Mouse (Mus musculus) MEL (cell line): ENCODE measurements around the gene Mmp15. TPM values are rescaled to one million over a fixed set of nuclear protein-coding genes. Genes with fewer than 3 reads are reported as not detected.

Experiments
- DNase-seq: peaks from one replicate; pipeline ENCODE4 v3.0.0; 2011; ENCODE audit warnings: low read depth, low spot score
- H3K27ac ChIP-seq: 2 replicates; pipeline ENCODE4 v1.5.1; 2012; ENCODE audit warnings: low read depth, mild to moderate bottlenecking, control low read depth, low read length, moderate library complexity; ENCODE audit not compliant: control insufficient read depth
- H3K27me3 ChIP-seq, 2 experiments: fragments of 150-350 bp in 1 of 2; sonication (generic) in 1 of 2; 2 replicates each; pipeline ENCODE4 v1.6.1; 2012; ENCODE audit warnings: low read length in 2 of 2, mild to moderate bottlenecking in 2 of 2, improper control_type of control experiment in 1 of 2, moderate library complexity in 1 of 2; ENCODE audit not compliant: insufficient read depth in 2 of 2, control insufficient read depth in 1 of 2
- H3K36me3 ChIP-seq, 2 experiments: 2 replicates each; pipeline ENCODE4 v1.6.1; 2012 to 2014; ENCODE audit warnings: low read length in 2 of 2, improper control_type of control experiment in 1 of 2, inconsistent platforms in 1 of 2, mild to moderate bottlenecking in 1 of 2; ENCODE audit not compliant: insufficient read depth in 2 of 2, control insufficient read depth in 1 of 2
- H3K4me1 ChIP-seq, 2 experiments: fragments of 150-350 bp in 1 of 2; sonication (generic) in 1 of 2; 2 replicates each; pipeline ENCODE4 v1.6.1; 2012; ENCODE audit warnings: low read length in 2 of 2, improper control_type of control experiment in 1 of 2, mild to moderate bottlenecking in 1 of 2; ENCODE audit not compliant: insufficient read depth in 2 of 2, control insufficient read depth in 1 of 2
- H3K4me3 ChIP-seq, 2 experiments: fragments of 150-350 bp in 1 of 2; sonication (generic) in 1 of 2; 2 replicates each; pipeline ENCODE4 v1.5.1; 2012; ENCODE audit warnings: low read depth in 2 of 2, low read length in 2 of 2, mild to moderate bottlenecking in 2 of 2, moderate library complexity in 2 of 2, control low read depth in 1 of 2, improper control_type of control experiment in 1 of 2; ENCODE audit not compliant: control insufficient read depth in 1 of 2, insufficient read depth in 1 of 2
- H3K79me2 ChIP-seq: 2 replicates; pipeline ENCODE4 v1.6.1; 2012; ENCODE audit warnings: mild to moderate bottlenecking, low read length, moderate library complexity; ENCODE audit not compliant: control insufficient read depth, poor library complexity, insufficient read depth
- H3K9ac ChIP-seq: 2 replicates; pipeline ENCODE4 v1.6.1; 2012; ENCODE audit warnings: low read depth, mild to moderate bottlenecking, control low read depth, low read length, moderate library complexity; ENCODE audit not compliant: control insufficient read depth, poor library complexity, severe bottlenecking
- H3K9me3 ChIP-seq: fragments of 150-350 bp; sonication (generic); replicated peaks from 2 replicates; pipeline ENCODE4 v1.6.1; 2012; ENCODE audit warnings: mild to moderate bottlenecking, low read length, improper control_type of control experiment, moderate library complexity; ENCODE audit not compliant: insufficient read depth
- BHLHE40 ChIP-seq: IDR thresholded peaks from 2 replicates; pipeline ENCODE4 v1.6.1; 2012; ENCODE audit warnings: low read depth, mild to moderate bottlenecking, inconsistent platforms, low read length, improper control_type of control experiment, borderline replicate concordance
- CHD1 ChIP-seq: IDR thresholded peaks from 2 replicates; pipeline ENCODE4 v1.6.1; 2012; ENCODE audit warnings: low read depth, mild to moderate bottlenecking, inconsistent platforms, low read length, improper control_type of control experiment
- CHD2 ChIP-seq: IDR thresholded peaks from 2 replicates; pipeline ENCODE4 v1.6.1; 2011; ENCODE audit warnings: low read length, improper control_type of control experiment
- CTCF ChIP-seq, 3 experiments: IDR thresholded peaks in 2 of 3; conservative IDR thresholded peaks in 1 of 3; 2 replicates each; pipeline ENCODE4 v1.5.1; 2011 to 2012; ENCODE audit warnings: low read length in 3 of 3, low read depth in 2 of 3, mild to moderate bottlenecking in 2 of 3, improper control_type of control experiment in 1 of 3, inconsistent platforms in 1 of 3, mixed read lengths in 1 of 3, moderate library complexity in 1 of 3; ENCODE audit not compliant: control insufficient read depth in 1 of 3, insufficient read depth in 1 of 3, poor library complexity in 1 of 3, severe bottlenecking in 1 of 3
- EP300 ChIP-seq, 2 experiments: IDR thresholded peaks; 2 replicates each; pipeline ENCODE4 v1.6.1; 2011; ENCODE audit warnings: improper control_type of control experiment in 2 of 2, low read length in 2 of 2, low read depth in 1 of 2, mild to moderate bottlenecking in 1 of 2
- ETS1 ChIP-seq: IDR thresholded peaks from 2 replicates; pipeline ENCODE4 v1.6.1; 2012; ENCODE audit warnings: low read depth, mild to moderate bottlenecking, inconsistent platforms, low read length, improper control_type of control experiment, moderate library complexity
- GATA1 ChIP-seq: IDR thresholded peaks from 2 replicates; pipeline ENCODE4 v1.6.1; 2011; ENCODE audit warnings: low read depth, low read length, improper control_type of control experiment
- HCFC1 ChIP-seq: IDR thresholded peaks from 2 replicates; pipeline ENCODE4 v1.6.1; 2012; ENCODE audit warnings: low read depth, mild to moderate bottlenecking, inconsistent platforms, low read length, improper control_type of control experiment, moderate library complexity
- JUND ChIP-seq: IDR thresholded peaks from 2 replicates; pipeline ENCODE4 v1.6.1; 2011; ENCODE audit warnings: low read depth, mild to moderate bottlenecking, improper control_type of control experiment, low read length
- MAFK ChIP-seq: IDR thresholded peaks from 2 replicates; pipeline ENCODE4 v1.6.1; 2011; ENCODE audit warnings: low read depth, mild to moderate bottlenecking, low read length, improper control_type of control experiment, borderline replicate concordance
- MYB ChIP-seq: IDR thresholded peaks from 2 replicates; pipeline ENCODE4 v1.6.1; 2011; ENCODE audit warnings: mild to moderate bottlenecking, low read depth, low read length, improper control_type of control experiment
- MYC ChIP-seq: IDR thresholded peaks from 2 replicates; pipeline ENCODE4 v1.6.1; 2011; ENCODE audit warnings: low read depth, mild to moderate bottlenecking, low read length, improper control_type of control experiment, moderate library complexity
- NELFE ChIP-seq: IDR thresholded peaks from 2 replicates; pipeline ENCODE4 v1.6.1; 2011; ENCODE audit warnings: low read depth, low read length, improper control_type of control experiment
- POLR2A ChIP-seq, 2 experiments: IDR thresholded peaks; 2 replicates each; pipeline ENCODE4 v1.6.1; 2011 to 2012; ENCODE audit warnings: low read length in 2 of 2, mild to moderate bottlenecking in 2 of 2, control low read depth in 1 of 2, improper control_type of control experiment in 1 of 2, low read depth in 1 of 2, moderate library complexity in 1 of 2; ENCODE audit not compliant: control insufficient read depth in 1 of 2, insufficient read depth in 1 of 2, poor library complexity in 1 of 2
- POLR2AphosphoS2 ChIP-seq: IDR thresholded peaks from 2 replicates; pipeline ENCODE4 v1.6.1; 2011; ENCODE audit warnings: low read length, improper control_type of control experiment
- RAD21 ChIP-seq: IDR thresholded peaks from 2 replicates; pipeline ENCODE4 v1.6.1; 2011; ENCODE audit warnings: mild to moderate bottlenecking, low read depth, low read length, improper control_type of control experiment
- RCOR1 ChIP-seq: IDR thresholded peaks from 2 replicates; pipeline ENCODE4 v1.6.1; 2012; ENCODE audit warnings: low read depth, mild to moderate bottlenecking, inconsistent platforms, low read length, improper control_type of control experiment
- SIN3A ChIP-seq: IDR thresholded peaks from 2 replicates; pipeline ENCODE4 v1.6.1; 2012; ENCODE audit warnings: low read length, improper control_type of control experiment, inconsistent platforms
- SMC3 ChIP-seq: IDR thresholded peaks from 2 replicates; pipeline ENCODE4 v1.6.1; 2011; ENCODE audit warnings: low read depth, low read length, improper control_type of control experiment
- TAL1 ChIP-seq: IDR thresholded peaks from 2 replicates; pipeline ENCODE4 v1.6.1; 2012; ENCODE audit warnings: mild to moderate bottlenecking, inconsistent platforms, low read length, moderate library complexity, mixed read lengths
- TBP ChIP-seq: IDR thresholded peaks from 2 replicates; pipeline ENCODE4 v1.8.0; 2011; ENCODE audit warnings: low read depth, low read length, improper control_type of control experiment
- USF1 ChIP-seq: IDR thresholded peaks from 2 replicates; pipeline ENCODE4 v1.6.1; 2014; ENCODE audit warnings: low read depth, mild to moderate bottlenecking, inconsistent platforms, low read length, improper control_type of control experiment, moderate library complexity
- ZC3H11A ChIP-seq: IDR thresholded peaks from 2 replicates; pipeline ENCODE4 v1.6.1; 2012; ENCODE audit warnings: low read depth, mild to moderate bottlenecking, inconsistent platforms, low read length, improper control_type of control experiment
- ZMIZ1 ChIP-seq: IDR thresholded peaks from 2 replicates; pipeline ENCODE4 v1.6.1; 2012; ENCODE audit warnings: low read depth, mild to moderate bottlenecking, inconsistent platforms, low read length, improper control_type of control experiment, moderate library complexity
- polyA plus RNA-seq, 2 experiments: library from polyadenylated mRNA; stranded (reverse) in 1 of 2; unstranded in 1 of 2; fragments of >175 nt in 1 of 2; fragments of >200 nt in 1 of 2; gene quantifications; 2 replicates each; pipeline versions ENCODE4 v1.2.1 to v1.2.4; 2012; ENCODE audit warnings: low replicate concordance in 2 of 2, low read depth in 1 of 2; ENCODE audit not compliant: insufficient read length in 2 of 2, insufficient read depth in 1 of 2, missing spikeins in 1 of 2
- total RNA-seq: library from RNA; depleted of rRNA; stranded (reverse); fragments of 300-350 nt; gene quantifications from 2 replicates; pipeline ENCODE4 v1.2.3, GENCODE M21; 2012

Mmp15 gene
- total and polyA plus RNA-seq, 3 experiments = 0.01 TPM; not detected in 2

DNA sequence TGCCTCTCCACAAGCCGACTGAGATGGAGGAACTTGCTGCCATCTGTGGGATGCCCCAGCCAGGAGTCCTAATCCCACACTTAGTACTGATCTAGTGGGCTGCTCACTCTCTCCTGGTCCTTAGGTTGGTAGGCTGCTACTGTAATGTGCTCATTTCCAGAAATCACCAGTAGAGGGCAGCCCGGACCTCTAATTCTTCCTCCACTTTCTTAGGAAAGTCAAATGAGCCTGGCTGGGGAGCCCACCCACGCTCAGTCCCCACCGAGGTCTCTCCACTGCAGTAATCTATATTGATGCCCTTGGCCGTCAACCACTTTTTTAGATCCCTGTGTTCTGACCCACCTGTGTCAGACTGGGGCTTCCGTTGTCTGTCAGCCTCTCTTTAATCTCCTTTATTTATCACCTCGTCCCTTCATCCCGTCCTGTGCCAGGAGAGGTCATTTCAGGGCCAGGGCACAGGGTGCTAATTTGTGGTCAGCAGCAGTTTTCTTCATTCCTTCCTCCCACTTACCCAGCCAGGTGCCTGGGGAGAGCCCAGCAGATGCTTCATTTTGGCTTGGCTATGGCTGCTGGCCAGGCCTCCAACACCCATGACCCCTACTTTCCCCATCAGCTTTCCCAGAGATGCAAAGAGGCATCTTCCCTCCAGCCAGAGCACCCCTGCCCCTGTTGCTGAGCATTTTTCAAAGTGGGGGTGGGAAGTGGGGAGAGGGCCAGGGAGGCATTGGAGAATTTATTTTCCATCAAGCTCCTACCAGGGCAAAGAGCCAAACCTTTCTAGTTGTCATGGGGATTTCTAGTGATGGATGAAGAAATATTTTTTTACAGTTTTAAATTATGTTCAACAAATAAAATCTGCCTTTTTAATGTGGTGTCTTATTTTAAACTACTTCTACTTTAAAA lies 5.2 kb upstream of the Mmp15 start:
- no peaks in the 10 kb centered on the region for H3K4me1 ChIP-seq
- no peaks in the 10 kb centered on the region for H3K36me3 ChIP-seq
- no peak overlapping the region for H3K9ac ChIP-seq
- H3K79me2 ChIP-seq = no peaks in the 10 kb centered on the region
- no peaks in the 10 kb centered on the region for H3K9me3 ChIP-seq
- TF ChIP-seq ZMIZ1 (no peak), ZC3H11A (peak; percentile 51), RAD21 (peak; percentile 73), CTCF (IDR thresholded peaks at IDR 0.05 in 2 of 3, conservative IDR thresholded peaks at IDR 0.05 in 1 of 3; ENCODE audit: control insufficient read depth in 1 of 3, insufficient read depth in 1 of 3, low read depth in 2 of 3, low read length in 3 of 3, poor library complexity in 1 of 3, severe bottlenecking in 1 of 3) (peak; percentile 53 to 75 (median 60)), SIN3A (0 out of 2 replicates have a peak, but pooled peaks have one; percentile 15), POLR2A (IDR thresholded peaks at IDR 0.05; ENCODE audit: control insufficient read depth in 1 of 2, insufficient read depth in 1 of 2, low read depth in 1 of 2, low read length in 2 of 2, poor library complexity in 1 of 2) (no peak), SMC3 (peak; percentile 63)
- no peak overlapping the region for H3K27ac ChIP-seq
- H3K27me3 ChIP-seq = no peaks in the 10 kb centered on the region
- H3K4me3 ChIP-seq = no peak overlapping the region
- peak; percentile 64 for DNase-seq

DNA sequence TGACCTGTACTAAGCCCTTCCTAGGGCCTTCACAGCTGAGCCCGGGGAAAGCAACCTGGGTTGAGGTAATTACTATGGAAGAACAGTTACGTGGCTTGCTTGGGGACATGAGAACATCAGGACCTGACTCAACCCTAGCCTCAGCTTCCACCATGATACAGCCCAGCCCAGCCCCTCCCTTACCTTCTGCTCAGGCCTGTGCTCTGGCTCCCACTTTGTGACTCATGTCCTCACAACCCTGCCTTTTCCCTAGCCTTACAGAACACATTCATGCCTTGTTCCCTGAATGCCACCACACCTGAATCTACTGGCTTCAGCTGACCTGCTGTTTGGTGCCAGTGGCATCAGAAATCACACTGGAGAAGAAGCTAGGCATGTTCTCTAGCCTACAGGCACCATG lies 3.7 kb upstream of the Mmp15 start:
- Histone ChIP-seq H3K4me1 (no peaks in the 10 kb centered on the region), H3K79me2 (no peaks in the 10 kb centered on the region), H3K9ac (no peak overlapping the region), H3K9me3 (no peaks in the 10 kb centered on the region), H3K27me3 (no peaks in the 10 kb centered on the region), H3K4me3 (no peak overlapping the region), H3K27ac (no peak overlapping the region), H3K36me3 (no peaks in the 10 kb centered on the region)
- no peak for TF ChIP-seq ETS1
- TF ChIP-seq CHD2 = no peak
- TF ChIP-seq MYB = no peak
- no peak for TF ChIP-seq NELFE
- TF ChIP-seq MYC = no peak
- no peak for DNase-seq

DNA sequence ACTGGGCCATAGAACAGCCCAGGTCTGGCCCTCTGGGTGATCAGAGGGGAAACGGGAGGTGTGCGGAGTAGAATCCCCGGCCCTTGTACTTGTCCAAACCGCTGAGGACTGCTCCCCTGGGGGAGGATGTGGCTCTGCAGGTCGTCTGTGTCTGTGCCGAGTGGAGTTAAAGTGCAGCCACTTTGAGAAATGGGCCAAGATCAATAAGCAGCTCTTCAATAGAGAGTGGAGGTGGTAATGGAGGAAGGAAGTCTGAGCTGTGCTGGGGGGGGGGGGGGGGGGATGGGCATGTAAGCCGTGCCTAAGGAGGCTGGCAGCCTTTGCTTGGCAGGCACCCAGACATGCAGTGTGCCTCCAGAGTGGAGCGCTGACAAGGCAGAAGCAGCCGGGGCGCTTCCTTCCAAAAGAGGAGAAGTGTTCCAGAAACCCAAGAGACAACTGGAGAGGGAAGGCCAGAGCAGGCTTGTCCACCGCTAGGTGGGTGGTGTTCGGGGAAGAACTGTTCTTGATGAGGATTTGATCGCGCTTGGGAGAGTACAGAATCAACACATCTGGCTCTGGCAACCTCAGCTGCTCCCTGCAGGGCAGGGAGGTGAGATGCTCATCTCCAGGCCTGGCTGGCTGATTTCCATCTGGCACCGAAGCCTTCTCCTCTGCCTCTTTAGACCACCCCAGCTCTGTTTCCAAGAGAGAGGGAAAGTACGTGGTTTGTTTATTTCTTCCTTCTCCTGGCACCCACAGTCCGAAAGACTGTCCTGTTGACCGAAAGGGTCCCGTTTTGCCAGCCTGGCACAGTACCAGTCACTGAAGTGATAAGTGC lies 3.0 kb upstream of the Mmp15 start:
- H3K79me2 ChIP-seq = no peaks in the 10 kb centered on the region
- no peaks in the 10 kb centered on the region for H3K36me3 ChIP-seq
- H3K27ac ChIP-seq = no peak overlapping the region
- H3K4me3 ChIP-seq = no peak overlapping the region
- H3K27me3 ChIP-seq = no peaks in the 10 kb centered on the region
- no peaks in the 10 kb centered on the region for H3K9me3 ChIP-seq
- H3K4me1 ChIP-seq = no peaks in the 10 kb centered on the region
- DNase-seq = no peak
- no peak overlapping the region for H3K9ac ChIP-seq
- TF ChIP-seq USF1 = no peak
- TF ChIP-seq POLR2AphosphoS2 = no peak
- TF ChIP-seq CTCF (IDR thresholded peaks at IDR 0.05 in 2 of 3, conservative IDR thresholded peaks at IDR 0.05 in 1 of 3; ENCODE audit: control insufficient read depth in 1 of 3, insufficient read depth in 1 of 3, low read depth in 2 of 3, low read length in 3 of 3, poor library complexity in 1 of 3, severe bottlenecking in 1 of 3) = no peak
- no peak for TF ChIP-seq SMC3
- TF ChIP-seq CHD1 = no peak
- TF ChIP-seq HCFC1 = no peak
- no peak for TF ChIP-seq JUND
- no peak for TF ChIP-seq MYC
- no peak for TF ChIP-seq POLR2A (IDR thresholded peaks at IDR 0.05; ENCODE audit: control insufficient read depth in 1 of 2, insufficient read depth in 1 of 2, low read depth in 1 of 2, low read length in 2 of 2, poor library complexity in 1 of 2)
- TF ChIP-seq BHLHE40 = no peak
- TF ChIP-seq TBP = no peak
- no peak for TF ChIP-seq MAFK
- no peak for TF ChIP-seq EP300 (IDR thresholded peaks at IDR 0.05; ENCODE audit: low read depth in 1 of 2, low read length in 2 of 2)
- TF ChIP-seq ZC3H11A = no peak
- TF ChIP-seq GATA1 = no peak
- TF ChIP-seq RCOR1 = no peak
- TF ChIP-seq TAL1 = no peak
